Mouse (Mus musculus): ENCODE measurements around the gene Cplx2. TPM values are rescaled to one million over a fixed set of nuclear protein-coding genes. Genes with fewer than 3 reads are reported as not detected.
A peak's percentile ranks its signal among the peaks of the same experiment; 100 is the strongest.

Cplx2 gene
- polyA plus RNA-seq, 1 experiment from 2014 or later: 22.0 TPM

DNA sequence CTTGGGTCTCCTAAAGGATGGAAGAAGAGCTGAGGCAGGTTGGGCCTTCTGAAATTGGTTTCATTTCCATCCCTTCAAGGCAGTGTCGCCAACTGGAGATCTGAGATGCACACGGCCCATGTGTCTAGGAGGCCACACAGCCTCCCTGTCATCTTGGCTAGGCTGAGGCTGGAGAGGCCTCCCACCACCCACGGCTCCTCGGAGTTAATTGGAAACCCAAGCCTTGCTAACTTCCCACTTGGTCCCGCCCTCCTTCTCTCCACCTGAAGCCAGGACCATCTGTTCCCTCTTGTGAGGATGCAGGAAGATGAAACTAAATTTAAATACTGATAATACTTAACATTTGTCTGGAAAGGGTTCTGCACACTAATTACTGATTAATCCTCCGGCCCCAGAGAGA, 34.1 kb upstream of the Cplx2 start:
- 71% methylated on average over 6 of the region's 6 CpGs for WGBS
- ATAC-seq (ENCODE audit: low FRiP score, low read depth): no peak
- H3K4me3 ChIP-seq: no peak overlapping the region
- H3K36me3 ChIP-seq: no peaks in the 10 kb centered on the region
- H3K4me1 ChIP-seq: peaks cover 11% of the 10 kb centered on the region
- H3K4me2 ChIP-seq (replicated peaks): no peak overlapping the region
- peaks cover 18% of the 10 kb centered on the region for H3K27me3 ChIP-seq
- H3K9me3 ChIP-seq: no peaks in the 10 kb centered on the region
- H3K27ac ChIP-seq (replicated peaks): no peak overlapping the region
- H3K9ac ChIP-seq (replicated peaks): no peak overlapping the region

DNA sequence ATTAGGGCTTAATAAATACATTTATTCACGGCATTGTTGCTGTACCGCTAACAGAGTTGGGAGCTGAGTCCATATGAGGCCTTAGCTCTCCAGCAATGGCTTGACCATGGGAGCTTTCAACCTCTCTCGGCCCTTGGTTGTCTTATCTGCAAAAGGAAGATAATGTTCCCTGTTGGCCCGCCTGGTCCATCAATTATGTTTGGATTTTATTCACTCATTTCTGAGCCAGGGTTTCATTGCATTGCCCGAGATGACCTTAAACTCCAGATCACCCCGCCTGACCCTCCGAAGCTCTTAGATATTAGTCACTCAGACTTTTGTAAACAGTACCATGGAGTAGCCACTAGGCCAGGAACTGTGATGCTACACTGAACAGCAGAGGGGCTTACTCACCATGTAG, 33.6 kb upstream of the Cplx2 start:
- H3K36me3 ChIP-seq: no peaks in the 10 kb centered on the region
- ATAC-seq (ENCODE audit: low FRiP score, low read depth): 0 out of 2 replicates have a peak, but pooled peaks have one; percentile 23
- H3K9ac ChIP-seq (replicated peaks): no peak overlapping the region
- 68% methylated on average over 7 of the region's 7 CpGs for WGBS
- H3K4me3 ChIP-seq: no peak overlapping the region
- H3K9me3 ChIP-seq: no peaks in the 10 kb centered on the region
- peaks cover 6% of the 10 kb centered on the region; the same call in 1 of the 2 replicates for H3K4me1 ChIP-seq
- H3K27ac ChIP-seq (replicated peaks): no peak overlapping the region; the same call in 1 of the 2 replicates
- H3K27me3 ChIP-seq: peaks cover 18% of the 10 kb centered on the region
- H3K4me2 ChIP-seq (replicated peaks): no peak overlapping the region

DNA sequence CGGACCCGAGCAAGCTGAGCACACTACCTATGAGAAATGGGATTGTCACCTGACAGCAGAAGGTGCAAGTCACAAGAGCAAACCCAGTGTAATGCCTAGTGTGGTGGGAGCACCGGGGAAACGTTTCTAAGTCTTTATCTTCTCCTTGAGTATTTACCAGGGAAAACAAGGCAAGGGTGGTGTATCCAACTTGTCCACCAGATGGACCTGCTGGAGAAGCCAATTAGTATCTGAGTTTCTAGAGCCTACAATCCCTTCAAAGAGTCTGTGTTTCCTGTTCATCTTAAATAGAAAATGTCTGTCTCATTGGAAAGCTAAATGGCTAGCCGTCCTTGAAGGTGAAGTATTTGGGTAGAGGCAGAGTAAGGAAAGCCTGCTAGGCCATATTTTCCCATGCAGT, 32.3 kb upstream of the Cplx2 start:
- H3K36me3 ChIP-seq: no peaks in the 10 kb centered on the region
- H3K27me3 ChIP-seq: peaks cover 7% of the 10 kb centered on the region; the same call in 1 of the 2 replicates
- WGBS: 86% methylated on average over 5 of the region's 5 CpGs
- no peaks in the 10 kb centered on the region for H3K4me1 ChIP-seq
- no peak overlapping the region for H3K4me2 ChIP-seq (replicated peaks)
- no peak overlapping the region for H3K4me3 ChIP-seq
- H3K9me3 ChIP-seq: no peaks in the 10 kb centered on the region
- no peak overlapping the region for H3K27ac ChIP-seq (replicated peaks)
- no peak overlapping the region for H3K9ac ChIP-seq (replicated peaks)
- no peak for ATAC-seq (ENCODE audit: low FRiP score, low read depth)

DNA sequence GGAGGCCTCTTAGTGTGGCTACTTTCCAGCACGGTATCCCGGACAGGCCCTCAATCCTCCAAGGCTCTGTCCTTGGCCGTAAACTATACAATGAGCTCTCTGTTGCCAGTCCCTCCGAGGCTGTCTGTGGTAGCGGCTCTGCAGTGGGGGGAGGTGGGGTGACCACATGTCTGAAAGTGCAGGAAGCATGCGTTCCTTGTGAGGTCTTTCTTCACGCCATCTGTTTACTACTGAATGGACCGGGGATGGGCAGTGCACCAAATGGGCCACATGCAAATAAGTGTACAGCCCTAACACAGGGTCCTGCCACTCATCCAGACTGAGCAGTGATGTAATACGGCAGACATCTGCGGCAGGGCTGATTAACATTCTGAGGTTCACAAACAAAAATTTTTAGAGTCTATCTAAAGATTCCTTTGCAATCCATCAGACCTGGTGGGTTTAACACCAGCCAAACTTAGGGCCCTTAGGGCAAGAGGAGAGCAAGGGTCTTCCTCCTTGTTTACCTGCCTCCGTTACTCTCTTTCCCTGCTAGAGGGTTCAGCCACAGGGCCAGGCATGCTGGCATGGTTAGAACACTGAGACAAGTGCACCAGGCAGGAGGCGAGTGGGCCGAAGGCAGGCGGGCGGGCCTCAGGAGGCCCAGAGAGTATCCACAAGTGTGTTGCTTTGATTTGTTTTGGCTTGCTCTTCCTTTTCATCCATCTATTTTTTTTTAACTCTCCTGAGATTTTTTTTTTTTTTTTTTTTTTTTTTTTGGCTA, 25.1 kb upstream of the Cplx2 start:
- Histone ChIP-seq H3K27me3 (no peaks in the 10 kb centered on the region), H3K27ac (replicated peaks) (peak overlapping the region; percentile 46), H3K4me2 (replicated peaks) (no peak overlapping the region), H3K9ac (replicated peaks) (no peak overlapping the region), H3K4me1 (peaks cover 4% of the 10 kb centered on the region; the same call in 1 of the 2 replicates), H3K4me3 (no peak overlapping the region), H3K9me3 (0 out of 2 replicates have a peak, but pooled peaks cover 4% of the 10 kb centered on the region), H3K36me3 (no peaks in the 10 kb centered on the region)
- WGBS: 63% methylated on average over 15 of the region's 15 CpGs
- peak; percentile 90 for ATAC-seq (ENCODE audit: low FRiP score, low read depth)

DNA sequence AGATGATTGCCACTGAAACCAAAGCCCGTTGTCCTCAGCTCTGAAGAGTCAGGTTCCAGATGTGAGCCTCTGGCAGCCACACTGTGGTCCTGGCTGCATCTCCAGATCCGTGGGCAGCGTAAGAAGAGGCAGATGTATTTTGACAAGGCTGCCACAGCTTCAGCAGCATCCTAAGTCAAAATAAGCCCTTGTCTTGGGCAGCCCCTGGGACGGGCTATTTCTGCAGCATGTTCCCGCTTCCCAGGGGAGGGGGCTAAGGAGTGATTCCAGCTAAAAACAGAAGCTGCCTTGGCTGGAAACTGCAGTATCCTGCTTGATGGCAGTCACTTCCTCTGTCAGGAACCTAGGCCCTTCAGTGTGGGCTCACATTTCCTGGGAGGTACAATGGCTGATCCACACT, 23.1 kb upstream of the Cplx2 start:
- Histone ChIP-seq H3K27ac (replicated peaks) (no peak overlapping the region), H3K4me2 (replicated peaks) (no peak overlapping the region), H3K9me3 (0 out of 2 replicates have a peak, but pooled peaks cover 4% of the 10 kb centered on the region), H3K4me3 (no peak overlapping the region), H3K9ac (replicated peaks) (no peak overlapping the region), H3K27me3 (no peaks in the 10 kb centered on the region), H3K4me1 (peaks cover 4% of the 10 kb centered on the region; the same call in 1 of the 2 replicates), H3K36me3 (no peaks in the 10 kb centered on the region)
- no peak for ATAC-seq (ENCODE audit: low FRiP score, low read depth)
- 85% methylated on average over 5 of the region's 5 CpGs for WGBS

DNA sequence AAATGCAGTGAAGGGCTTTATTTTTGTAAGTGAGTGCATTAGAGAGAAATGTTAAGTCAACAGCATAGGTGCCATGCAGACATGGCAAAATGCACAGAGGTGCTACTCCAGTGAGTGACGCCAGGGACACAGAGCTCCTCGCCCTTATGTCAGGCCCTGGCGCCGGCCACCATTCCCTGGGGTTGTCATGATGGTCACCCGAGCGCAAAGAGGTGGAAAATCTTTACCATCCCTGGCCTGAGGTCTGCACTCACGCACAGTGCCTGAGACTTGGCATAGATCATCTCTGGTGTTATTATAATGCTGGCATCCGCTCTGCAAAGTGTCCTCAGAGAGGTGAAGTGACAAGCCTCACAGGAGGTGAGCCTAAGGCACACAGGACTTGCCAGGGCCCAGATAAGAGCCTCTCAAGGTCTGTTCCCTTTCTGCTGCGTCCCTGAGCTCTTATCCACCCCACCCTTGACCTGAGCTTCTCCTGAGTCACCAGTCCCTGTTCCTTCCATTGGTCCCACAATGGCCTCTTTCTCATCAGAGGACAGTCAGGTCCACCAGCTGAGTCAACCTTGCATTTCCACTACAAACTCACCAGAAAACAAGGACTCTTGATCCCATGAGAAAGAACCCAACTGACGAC, 21.9 kb upstream of the Cplx2 start:
- H3K4me1 ChIP-seq: peaks cover 4% of the 10 kb centered on the region; the same call in 1 of the 2 replicates
- H3K4me3 ChIP-seq: no peak overlapping the region
- H3K9me3 ChIP-seq: 0 out of 2 replicates have a peak, but pooled peaks cover 4% of the 10 kb centered on the region
- no peak for ATAC-seq (ENCODE audit: low FRiP score, low read depth)
- no peak overlapping the region for H3K27ac ChIP-seq (replicated peaks)
- H3K27me3 ChIP-seq: no peaks in the 10 kb centered on the region
- no peaks in the 10 kb centered on the region for H3K36me3 ChIP-seq
- no peak overlapping the region for H3K9ac ChIP-seq (replicated peaks)
- H3K4me2 ChIP-seq (replicated peaks): no peak overlapping the region
- 91% methylated on average over 10 of the region's 10 CpGs for WGBS

DNA sequence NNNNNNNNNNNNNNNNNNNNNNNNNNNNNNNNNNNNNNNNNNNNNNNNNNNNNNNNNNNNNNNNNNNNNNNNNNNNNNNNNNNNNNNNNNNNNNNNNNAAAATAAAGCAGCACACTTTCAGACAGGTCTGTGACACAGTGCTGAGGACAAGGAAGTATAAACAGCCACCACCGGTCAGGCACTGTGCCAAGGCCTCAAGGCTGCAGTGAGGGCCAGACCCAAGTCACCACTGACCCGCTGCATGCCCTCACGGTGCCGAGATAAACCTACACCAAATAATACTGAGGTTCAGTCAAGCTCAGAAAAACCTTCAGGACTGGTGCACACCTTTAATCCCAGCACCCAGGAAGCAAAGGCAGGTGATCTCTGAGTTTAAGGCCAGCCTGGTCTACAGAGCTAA, 13.7 kb upstream of the Cplx2 start:
- Histone ChIP-seq H3K27me3 (no peaks in the 10 kb centered on the region), H3K36me3 (no peaks in the 10 kb centered on the region), H3K4me1 (peaks cover 4% of the 10 kb centered on the region; the same call in 1 of the 2 replicates), H3K9me3 (no peaks in the 10 kb centered on the region), H3K4me2 (replicated peaks) (no peak overlapping the region), H3K4me3 (no peak overlapping the region), H3K27ac (replicated peaks) (0 out of 2 replicates have a peak overlapping the region, but pooled peaks have one; percentile 4), H3K9ac (replicated peaks) (no peak overlapping the region)
- 89% methylated on average over 4 of the region's 4 CpGs for WGBS
- no peak for ATAC-seq (ENCODE audit: low FRiP score, low read depth)

DNA sequence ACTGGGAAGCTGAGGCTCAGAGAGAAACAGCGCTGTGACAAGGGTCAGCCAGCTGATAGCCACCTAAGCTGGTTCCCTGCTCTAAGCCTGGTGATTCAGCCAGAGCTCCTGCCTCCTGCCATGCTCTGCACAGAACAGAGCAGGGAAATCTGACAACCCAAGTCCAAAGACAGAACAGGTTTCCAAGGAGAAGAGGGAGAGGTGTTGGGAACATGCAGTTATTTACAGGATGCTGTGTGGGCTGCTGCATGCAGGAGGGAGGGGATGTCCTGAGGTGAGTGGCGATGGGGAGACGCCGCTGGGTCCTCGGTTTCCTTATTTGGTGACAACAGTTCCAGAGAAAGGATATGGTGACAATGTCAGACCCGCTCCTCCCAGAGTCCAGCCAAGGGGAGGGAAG, 12.0 kb upstream of the Cplx2 start:
- no peaks in the 10 kb centered on the region for H3K36me3 ChIP-seq
- H3K4me1 ChIP-seq: peaks cover 4% of the 10 kb centered on the region; the same call in 1 of the 2 replicates
- no peaks in the 10 kb centered on the region for H3K27me3 ChIP-seq
- 92% methylated on average over 6 of the region's 6 CpGs for WGBS
- no peak overlapping the region for H3K9ac ChIP-seq (replicated peaks)
- H3K27ac ChIP-seq (replicated peaks): no peak overlapping the region
- no peaks in the 10 kb centered on the region for H3K9me3 ChIP-seq
- no peak for ATAC-seq (ENCODE audit: low FRiP score, low read depth)
- H3K4me3 ChIP-seq: no peak overlapping the region
- no peak overlapping the region for H3K4me2 ChIP-seq (replicated peaks)

DNA sequence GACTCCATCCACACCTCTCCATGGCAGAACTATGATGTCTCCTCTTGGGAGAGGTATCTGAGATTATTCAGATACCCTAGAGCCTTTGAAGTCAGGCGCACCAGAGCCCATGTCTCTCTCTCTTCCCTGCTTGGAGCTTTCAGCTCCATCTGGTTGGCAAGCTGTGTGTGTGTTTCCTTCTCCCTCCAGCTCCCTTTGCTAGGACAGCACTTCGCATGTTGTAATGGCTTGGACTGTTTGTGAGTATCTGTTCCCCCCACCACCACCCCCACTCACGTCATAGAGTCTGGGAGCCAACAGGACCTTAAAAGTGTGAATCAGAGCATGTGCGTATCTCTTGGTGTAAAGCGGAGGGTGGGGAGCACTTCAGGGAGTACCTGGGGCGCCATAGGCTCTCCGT, 6.5 kb upstream of the Cplx2 start:
- no peaks in the 10 kb centered on the region for H3K36me3 ChIP-seq
- no peaks in the 10 kb centered on the region for H3K9me3 ChIP-seq
- H3K9ac ChIP-seq (replicated peaks): no peak overlapping the region
- peaks cover 5% of the 10 kb centered on the region; the same call in 1 of the 2 replicates for H3K4me1 ChIP-seq
- peaks cover 4% of the 10 kb centered on the region for H3K27me3 ChIP-seq
- 89% methylated on average over 7 of the region's 7 CpGs for WGBS
- ATAC-seq (ENCODE audit: low FRiP score, low read depth): no peak
- no peak overlapping the region for H3K27ac ChIP-seq (replicated peaks)
- H3K4me2 ChIP-seq (replicated peaks): no peak overlapping the region
- H3K4me3 ChIP-seq: no peak overlapping the region

DNA sequence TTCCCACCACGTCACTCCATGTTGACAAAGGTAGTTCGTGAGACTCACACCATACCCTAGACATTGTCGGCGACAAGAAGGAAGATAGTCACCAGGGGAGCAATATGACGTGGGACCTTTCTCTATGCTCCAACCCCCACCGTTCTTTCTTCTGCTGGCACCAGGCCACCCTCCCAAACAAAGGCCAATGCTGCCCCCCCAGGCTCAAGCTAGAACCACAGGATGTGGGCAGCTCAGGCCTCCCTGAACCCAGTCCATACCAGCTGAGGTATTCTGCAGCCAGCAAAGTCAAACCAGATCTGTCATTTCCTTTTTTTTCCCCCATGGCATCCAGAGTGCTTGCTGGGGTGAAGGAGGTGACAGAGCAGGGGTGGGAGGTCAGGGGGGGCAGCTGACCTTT, 3.4 kb upstream of the Cplx2 start:
- Histone ChIP-seq H3K4me3 (no peak overlapping the region), H3K27ac (replicated peaks) (no peak overlapping the region), H3K4me1 (peaks cover 33% of the 10 kb centered on the region), H3K9me3 (no peaks in the 10 kb centered on the region), H3K36me3 (no peaks in the 10 kb centered on the region), H3K27me3 (peaks cover 17% of the 10 kb centered on the region), H3K4me2 (replicated peaks) (no peak overlapping the region), H3K9ac (replicated peaks) (no peak overlapping the region)
- WGBS: 83% methylated on average over 6 of the region's 6 CpGs
- ATAC-seq (ENCODE audit: low FRiP score, low read depth): no peak

DNA sequence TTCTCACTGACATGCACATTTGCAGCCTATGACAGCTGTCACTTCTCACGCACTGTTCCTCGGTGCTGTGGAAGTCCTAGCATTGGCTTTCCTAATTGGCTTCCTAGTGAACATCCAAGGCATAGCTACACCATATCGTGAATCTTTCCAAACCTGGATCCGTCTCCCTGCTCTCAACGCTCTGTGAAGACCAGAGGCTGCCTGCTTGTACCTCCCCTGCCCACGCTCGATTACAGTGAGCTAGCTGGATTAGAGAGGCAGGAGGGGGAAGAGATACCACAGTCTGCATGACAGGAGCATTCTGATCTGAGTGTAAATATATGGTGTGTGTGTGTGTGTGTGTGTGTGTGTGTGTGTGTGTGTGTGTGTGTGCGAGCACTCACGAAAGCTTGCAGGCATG, 3.0 kb upstream of the Cplx2 start:
- H3K4me1 ChIP-seq: peaks cover 37% of the 10 kb centered on the region
- H3K27ac ChIP-seq (replicated peaks): no peak overlapping the region
- no peaks in the 10 kb centered on the region for H3K36me3 ChIP-seq
- no peak for ATAC-seq (ENCODE audit: low FRiP score, low read depth)
- H3K9me3 ChIP-seq: no peaks in the 10 kb centered on the region
- H3K9ac ChIP-seq (replicated peaks): no peak overlapping the region
- H3K4me3 ChIP-seq: no peak overlapping the region
- no peak overlapping the region for H3K4me2 ChIP-seq (replicated peaks)
- peaks cover 17% of the 10 kb centered on the region for H3K27me3 ChIP-seq
- 79% methylated on average over 9 of the region's 9 CpGs for WGBS
